Mouse (Mus musculus) testis, adult 2 months (tissue): ENCODE data around the gene Exoc3l2. TPM values are rescaled to one million over a fixed set of nuclear protein-coding genes. Genes with fewer than 3 reads are reported as not detected.

Source experiments
- H3K27ac ChIP-seq: fragments of 200-500 bp; 2 replicates; pipeline ENCODE4 v1.5.1; 2012; ENCODE audit warnings: low read depth, low read length; ENCODE audit not compliant: control insufficient read depth, insufficient read depth
- H3K27me3 ChIP-seq: fragments of 200-500 bp; 2 replicates; pipeline ENCODE4 v1.6.1; 2012; ENCODE audit warnings: mild to moderate bottlenecking, low read length, moderate library complexity; ENCODE audit not compliant: control insufficient read depth, insufficient read depth
- H3K36me3 ChIP-seq: fragments of 200-500 bp; 2 replicates; pipeline ENCODE4 v1.6.1; 2012; ENCODE audit warnings: mild to moderate bottlenecking, low read length; ENCODE audit not compliant: control insufficient read depth, insufficient read depth
- H3K4me1 ChIP-seq: fragments of 200-500 bp; 2 replicates; pipeline ENCODE4 v1.6.1; 2012; ENCODE audit warnings: low read length; ENCODE audit not compliant: control insufficient read depth, insufficient read depth
- H3K4me3 ChIP-seq: fragments of 200-500 bp; 2 replicates; pipeline ENCODE4 v1.5.1; 2012; ENCODE audit warnings: low read depth, mild to moderate bottlenecking, low read length, moderate library complexity, mixed read lengths; ENCODE audit not compliant: control insufficient read depth
- CTCF ChIP-seq: fragments of 200-500 bp; IDR thresholded peaks from 2 replicates; pipeline ENCODE4 v1.5.1; 2012; ENCODE audit warnings: low read depth, mild to moderate bottlenecking, inconsistent platforms, low read length, moderate library complexity; ENCODE audit not compliant: control insufficient read depth, insufficient read depth, insufficient replicate concordance
- POLR2A ChIP-seq: fragments of 200-500 bp; IDR thresholded peaks from 2 replicates; pipeline ENCODE4 v1.6.1; 2012; ENCODE audit warnings: low read depth, mild to moderate bottlenecking, inconsistent platforms, low read length, moderate library complexity; ENCODE audit not compliant: control insufficient read depth
- polyA plus RNA-seq: library from polyadenylated mRNA; depleted of rRNA; stranded (reverse); fragments of >200 nt; gene quantifications from 2 replicates; pipeline ENCODE4 v1.2.3, GENCODE M21; 2012

Gene Exoc3l2
- polyA plus RNA-seq, 1 experiment: 26.1 TPM

- Histone ChIP-seq H3K27me3 (no peaks in the 10 kb centered on the region), H3K36me3 (no peaks in the 10 kb centered on the region), H3K4me1 (peaks cover 27% of the 10 kb centered on the region), H3K27ac (no peak overlapping the region), H3K4me3 (peak overlapping the region; percentile 69)
- no peak for TF ChIP-seq CTCF
- no peak for TF ChIP-seq POLR2A
These were observed 61.4 kb downstream of the Exoc3l2 start for GRCm38 (mm10) chr7:19524420-19525104.

- Histone ChIP-seq H3K27ac (no peak overlapping the region), H3K4me3 (no peak overlapping the region), H3K27me3 (no peaks in the 10 kb centered on the region), H3K36me3 (no peaks in the 10 kb centered on the region), H3K4me1 (peaks cover 23% of the 10 kb centered on the region)
- no peak for TF ChIP-seq CTCF
- TF ChIP-seq POLR2A: no peak
These were observed 62.0 kb downstream of the Exoc3l2 start for GRCm38 (mm10) chr7:19525105-19525481.

- no peak overlapping the region for H3K27ac ChIP-seq
- no peak overlapping the region for H3K4me3 ChIP-seq
- TF ChIP-seq POLR2A (no peak), CTCF (no peak)
- no peaks in the 10 kb centered on the region for H3K4me1 ChIP-seq
- no peaks in the 10 kb centered on the region for H3K27me3 ChIP-seq
- H3K36me3 ChIP-seq: no peaks in the 10 kb centered on the region; the same call in none of the 2 replicates
These were observed 67.9 kb downstream of the Exoc3l2 start for GRCm38 (mm10) chr7:19531077-19531476.

GRCm38 (mm10) chr7:19532240-19532639 is 69.1 kb downstream of the Exoc3l2 start:
- H3K36me3 ChIP-seq: no peaks in the 10 kb centered on the region; the same call in none of the 2 replicates
- no peaks in the 10 kb centered on the region for H3K4me1 ChIP-seq
- no peak for TF ChIP-seq POLR2A

GRCm38 (mm10) chr7:19534676-19535075 is 71.5 kb downstream of the Exoc3l2 start:
- no peak for TF ChIP-seq POLR2A
- TF ChIP-seq CTCF: no peak
- H3K36me3 ChIP-seq: no peaks in the 10 kb centered on the region; the same call in none of the 2 replicates

More at GRCm38 (mm10) chr7:19532240-19532639, 69.1 kb downstream of the Exoc3l2 start:
- Histone ChIP-seq H3K4me3 (no peak overlapping the region), H3K27me3 (no peaks in the 10 kb centered on the region), H3K27ac (no peak overlapping the region)

DNA sequence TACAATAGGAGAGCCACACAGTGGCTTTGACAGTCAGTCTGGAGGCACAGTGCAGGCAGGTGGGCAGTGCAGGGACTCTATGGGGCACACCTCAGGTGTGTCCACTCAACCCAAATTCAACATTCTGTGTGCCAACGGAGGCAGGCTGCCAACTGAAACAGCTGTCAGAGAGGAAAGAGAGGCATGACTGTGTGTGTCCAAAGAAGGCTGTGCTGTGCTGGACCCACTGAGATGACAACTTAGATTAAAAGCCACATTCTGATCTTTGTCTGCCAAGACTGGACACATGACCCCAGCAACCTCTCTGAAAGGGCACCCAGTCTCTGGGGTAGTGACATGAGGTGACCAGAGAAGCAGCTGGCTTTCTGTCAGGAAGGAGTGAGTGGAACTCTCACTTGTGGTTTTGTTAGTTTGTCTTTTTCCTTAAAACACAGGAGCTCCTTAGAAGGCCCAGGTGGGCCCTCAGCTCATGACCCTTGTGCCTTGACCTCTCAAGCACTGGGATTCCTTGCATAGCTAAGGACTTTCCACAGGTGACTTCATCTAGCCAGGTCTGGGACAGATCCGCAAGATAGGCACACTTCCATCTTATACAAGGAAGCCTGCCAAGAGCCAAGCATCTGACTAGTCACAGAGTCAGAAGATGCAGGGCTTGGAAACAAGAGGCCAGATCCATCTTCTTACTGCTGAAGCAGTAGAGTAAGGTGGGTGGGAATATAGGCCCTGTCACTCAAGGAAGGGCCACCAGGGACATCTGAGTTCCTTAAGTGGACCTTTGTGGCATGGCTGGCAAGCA is 77.8 kb downstream of the Exoc3l2 start:
- Histone ChIP-seq H3K27ac (no peak overlapping the region), H3K4me1 (peaks cover 4% of the 10 kb centered on the region), H3K36me3 (no peaks in the 10 kb centered on the region), H3K4me3 (no peak overlapping the region), H3K27me3 (no peaks in the 10 kb centered on the region)
- TF ChIP-seq POLR2A: no peak
- no peak for TF ChIP-seq CTCF

More at GRCm38 (mm10) chr7:19534676-19535075, 71.5 kb downstream of the Exoc3l2 start:
- Histone ChIP-seq H3K27ac (no peak overlapping the region), H3K4me3 (no peak overlapping the region), H3K27me3 (no peaks in the 10 kb centered on the region), H3K4me1 (no peaks in the 10 kb centered on the region)

GRCm38 (mm10) chr7:19541681-19542154 is 78.6 kb downstream of the Exoc3l2 start:
- Histone ChIP-seq H3K4me3 (no peak overlapping the region), H3K27me3 (no peaks in the 10 kb centered on the region), H3K4me1 (peaks cover 4% of the 10 kb centered on the region), H3K27ac (no peak overlapping the region), H3K36me3 (no peaks in the 10 kb centered on the region)
- TF ChIP-seq POLR2A (no peak), CTCF (no peak)
